Comparison of ENCODE assay signal across 11 mouse cellular contexts in the genomic region with DNA sequence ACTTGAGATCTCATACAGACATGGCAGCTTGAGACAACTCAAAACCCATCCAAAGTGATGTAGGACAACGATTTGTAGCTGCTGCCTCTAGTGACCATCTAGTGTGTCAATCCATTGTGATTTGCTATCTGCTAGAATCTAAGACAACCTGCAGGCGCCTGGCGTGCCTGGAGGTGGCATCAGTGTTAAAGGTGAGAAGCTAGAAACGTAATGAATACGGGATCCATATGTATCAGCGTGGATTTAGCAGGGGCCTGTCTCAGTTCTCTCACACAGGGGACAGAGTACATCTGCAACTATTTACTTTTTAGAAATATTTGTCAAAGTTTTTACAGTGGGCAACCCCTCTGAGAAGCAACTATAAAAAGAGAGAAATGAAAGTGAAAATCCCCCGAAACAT. TPM values are rescaled to one million over a fixed set of nuclear protein-coding genes. Genes with fewer than 3 reads are reported as not detected.
DNase-seq lines count a peak whose midpoint lies in the region; TF ChIP-seq lines count a peak whose summit lies in the region.
"Had no signal": no experiment of that assay in that cellular context is flagged by ENCODE, and none has a peak within 500 bp of the region (broad histone marks: within the 10 kb centered on the region; RNA-seq: fewer than 3 reads in every experiment).

No protein-coding gene starts in this region.

- no peaks in the 10 kb centered on the region for H3K36me3 ChIP-seq in splenic B cell, adult 2 months (ENCODE audit: control insufficient read depth, insufficient read depth, low read length, poor library complexity, severe bottlenecking)
- H3K36me3 ChIP-seq: limb, embryonic 12.5 days; midbrain, embryonic 12.5 days had no signal

- no peak overlapping the region for H3K27ac ChIP-seq in layer of hippocampus, adult 2 months
- H3K27ac ChIP-seq: limb, embryonic 12.5 days; midbrain, embryonic 12.5 days had no signal

- H3K27me3 ChIP-seq in splenic B cell, adult 2 months (ENCODE audit: control insufficient read depth, insufficient read depth, low read length, poor library complexity, severe bottlenecking), result no peaks in the 10 kb centered on the region; the same call in 1 of the 2 replicates
- H3K27me3 ChIP-seq: limb, embryonic 12.5 days; midbrain, embryonic 12.5 days had no signal

- no peak overlapping the region for H3K4me3 ChIP-seq in layer of hippocampus, adult 2 months
- H3K4me3 ChIP-seq: limb, embryonic 12.5 days; midbrain, embryonic 12.5 days had no signal

- no peak for DNase-seq in layer of hippocampus, adult 2 months (ENCODE audit: low spot score in 2 of 2)
- no peak for DNase-seq in layer of hippocampus, postnatal 14 days (ENCODE audit: low spot score in 2 of 2)
- DNase-seq in CD4-positive, CD25-positive, alpha-beta regulatory T cell, adult 2 months (ENCODE audit: low read depth, low spot score), result peak; percentile 60
- peak; percentile 6 for DNase-seq in T-cell, adult 2 months (ENCODE audit: low spot score)
- peak; percentile 70 for DNase-seq in splenic B cell, adult 2 months (ENCODE audit: low read depth, low spot score)
- DNase-seq in right cerebral cortex, adult 2 months (ENCODE audit: low spot score in 2 of 2), result no peak
- DNase-seq in testis, postnatal 14 days (ENCODE audit: low spot score), result no peak
- DNase-seq: cerebellum, adult 2 months; kidney, postnatal 25 days had no signal

- peak; percentile 44 for TF ChIP-seq CTCF in layer of hippocampus, adult 2 months (conservative IDR thresholded peaks at IDR 0.05)

RNA-seq across cellular contexts. Expression of gene Cenpf, which starts 15.3 kb away (rescaled TPM):
- total RNA-seq in layer of hippocampus, adult 2 months (2021), result 1 to 10 TPM; 1.1 to 1.4 TPM
- total RNA-seq in layer of hippocampus, postnatal 14 days (2021), result 1 to 10 TPM; 3.0 to 4.0 TPM

RNA-seq across cellular contexts. Expression of gene Ptpn14, which starts 24.9 kb away (rescaled TPM):
- total RNA-seq in layer of hippocampus, adult 2 months (2021), result 10 to 100 TPM; 14.5 to 14.8 TPM
- 10 to 100 TPM; 12.0 to 15.7 TPM for total RNA-seq in layer of hippocampus, postnatal 14 days (2021)

Comparison
In these comparisons a context has a peak if more than half of its experiments do, and no peak if none do; other contexts are left out.
1. DNase-seq: peak in CD4-positive, CD25-positive, alpha-beta regulatory T cell, adult 2 months (single experiment), T-cell, adult 2 months (single experiment) and splenic B cell, adult 2 months (single experiment); none in layer of hippocampus, adult 2 months (0 of 2), layer of hippocampus, postnatal 14 days (0 of 2), right cerebral cortex, adult 2 months (0 of 2) and testis, postnatal 14 days (single experiment).